Mouse (Mus musculus): ENCODE data around the gene Zfp326. TPM values are rescaled to one million over a fixed set of nuclear protein-coding genes. Genes with fewer than 3 reads are reported as not detected.
"Not testable (repeated sequence)": the region's sequence is repeated elsewhere in the genome, so short reads cannot be mapped to it uniquely, and the experiment has no call there.

Zfp326 gene
- total and polyA plus RNA-seq, 2 experiments from 2014 or later, result 11.4 to 42.3 TPM

DNA sequence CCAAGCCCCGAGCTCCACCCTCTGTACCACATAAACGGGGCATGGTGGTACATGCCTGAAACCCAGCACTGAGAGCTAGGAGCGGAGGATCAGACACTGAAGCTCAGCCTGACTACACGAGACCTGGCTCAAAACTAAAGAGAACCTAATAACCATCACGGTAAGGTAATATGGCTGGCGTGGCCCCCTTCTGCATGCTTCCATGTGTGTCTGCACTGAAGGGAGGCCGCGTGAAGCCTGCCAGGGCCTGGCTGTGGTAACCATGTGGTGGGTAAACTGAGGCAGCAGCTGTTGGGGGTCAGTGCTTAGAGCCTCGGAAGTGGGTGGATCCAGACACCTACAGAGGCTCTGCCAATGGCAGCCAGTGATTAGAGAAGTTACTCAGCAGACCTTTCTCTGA is 23.1 kb upstream of the Zfp326 start:
- Histone ChIP-seq H3K27me3 (ENCODE audit: insufficient read depth, low read length) (no peaks in the 10 kb centered on the region), H3K9ac (replicated peaks; ENCODE audit: low read length) (no peak overlapping the region), H3K36me3 (ENCODE audit: insufficient read depth, low read length) (no peaks in the 10 kb centered on the region), H3K27ac (no peak overlapping the region), H3K4me1 (ENCODE audit: insufficient read depth, low read length) (no peaks in the 10 kb centered on the region), H3K9me3 (ENCODE audit: low read length) (no peaks in the 10 kb centered on the region), H3K4me3 (ENCODE audit: low read length) (no peak overlapping the region), H3K4me2 (ENCODE audit: low read depth, low read length) (no peak overlapping the region)
- TF ChIP-seq CTCF (IDR thresholded peaks at IDR 0.05; ENCODE audit: low read depth), result no peak
- 81% methylated on average over 9 of the region's 9 CpGs for WGBS
- DNase-seq (ENCODE audit: low spot score) (no peak), ATAC-seq (no peak)

DNA sequence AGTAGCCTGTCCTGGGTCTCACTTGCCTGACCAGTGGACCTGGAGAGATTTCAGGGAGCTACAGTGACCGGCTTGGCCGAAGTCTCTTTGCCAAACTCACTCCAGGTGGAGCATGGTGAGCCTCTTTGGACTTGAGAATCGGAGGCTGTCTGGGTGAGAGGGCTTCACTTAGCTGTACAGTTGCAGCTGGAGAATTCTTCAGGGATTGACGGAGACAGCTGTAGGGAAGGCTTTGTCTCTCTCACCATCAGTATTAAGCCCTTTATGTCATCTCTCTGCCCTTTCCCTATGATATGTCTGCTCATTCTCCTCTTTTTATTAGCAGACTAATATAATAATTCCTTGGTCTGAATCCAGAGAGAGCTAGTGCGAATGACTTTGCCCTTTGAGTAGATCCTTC is 18.9 kb upstream of the Zfp326 start:
- WGBS, result 89% methylated on average over 5 of the region's 5 CpGs
- ATAC-seq, result no peak
- no peak for TF ChIP-seq CTCF (IDR thresholded peaks at IDR 0.05; ENCODE audit: low read depth)

DNA sequence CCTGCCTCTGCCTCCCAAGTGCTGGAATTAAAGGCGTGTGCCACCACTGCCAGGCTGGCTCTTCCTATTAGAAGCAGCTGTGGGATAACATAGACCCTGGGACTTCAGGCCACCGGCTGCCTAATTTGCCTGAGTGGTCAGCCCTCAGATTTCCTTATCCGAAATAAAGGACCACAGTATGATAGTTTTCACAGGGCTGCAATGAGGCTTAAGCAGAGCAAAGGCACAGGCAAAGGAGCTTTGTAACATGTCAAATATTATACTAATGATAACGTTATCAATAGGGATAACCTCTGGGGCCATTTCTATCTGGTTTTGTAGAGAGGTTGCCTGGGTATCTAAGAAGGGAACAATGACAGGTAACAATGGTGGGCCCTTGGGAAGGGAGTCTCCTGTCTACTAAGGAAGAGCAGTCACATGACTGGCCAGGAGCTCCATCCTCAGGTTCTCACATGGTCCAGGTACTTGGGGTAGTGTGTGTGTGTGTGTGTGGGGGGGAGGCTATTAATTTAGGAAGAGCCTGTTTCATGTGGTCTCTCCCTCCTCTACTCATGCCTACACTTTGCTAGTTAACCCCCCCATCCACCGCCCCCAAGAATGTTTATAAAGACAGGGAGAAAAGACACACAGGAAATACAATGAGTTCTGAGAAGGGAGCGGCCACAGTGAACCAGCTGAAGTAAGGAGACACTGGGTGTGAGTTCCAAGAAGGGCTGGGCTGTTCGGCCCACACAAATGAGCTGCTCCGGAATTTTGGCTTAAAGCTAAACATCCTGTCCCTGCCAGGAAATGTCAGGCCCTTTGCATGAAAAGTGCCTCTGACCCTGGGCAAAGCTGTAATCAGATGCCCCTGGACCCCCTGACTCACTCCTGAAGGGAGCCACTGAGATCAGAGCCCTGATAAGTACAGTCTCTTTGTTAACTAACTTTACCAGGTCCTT is 17.3 kb upstream of the Zfp326 start:
- WGBS, result 75% methylated on average over 8 of the region's 8 CpGs
- no peaks in the 10 kb centered on the region for H3K4me1 ChIP-seq (ENCODE audit: insufficient read depth, low read length)
- no peak overlapping the region for H3K4me2 ChIP-seq (ENCODE audit: low read depth, low read length)
- H3K27me3 ChIP-seq (ENCODE audit: insufficient read depth, low read length), result no peaks in the 10 kb centered on the region
- no peak for ATAC-seq
- no peak for DNase-seq (ENCODE audit: low spot score)
- no peak overlapping the region for H3K9ac ChIP-seq (replicated peaks; ENCODE audit: low read length)
- H3K4me3 ChIP-seq (ENCODE audit: low read length), result no peak overlapping the region
- TF ChIP-seq CTCF (IDR thresholded peaks at IDR 0.05; ENCODE audit: low read depth), result no peak
- H3K9me3 ChIP-seq (ENCODE audit: low read length), result no peaks in the 10 kb centered on the region
- no peaks in the 10 kb centered on the region for H3K36me3 ChIP-seq (ENCODE audit: insufficient read depth, low read length)
- H3K27ac ChIP-seq, result no peak overlapping the region

More for the DNA sequence above, 18.9 kb upstream of the Zfp326 start:
- Histone ChIP-seq H3K9me3 (ENCODE audit: low read length) (no peaks in the 10 kb centered on the region), H3K4me2 (ENCODE audit: low read depth, low read length) (no peak overlapping the region), H3K4me3 (ENCODE audit: low read length) (no peak overlapping the region), H3K4me1 (ENCODE audit: insufficient read depth, low read length) (no peaks in the 10 kb centered on the region), H3K27me3 (ENCODE audit: insufficient read depth, low read length) (no peaks in the 10 kb centered on the region), H3K27ac (no peak overlapping the region), H3K9ac (replicated peaks; ENCODE audit: low read length) (no peak overlapping the region), H3K36me3 (ENCODE audit: insufficient read depth, low read length) (no peaks in the 10 kb centered on the region)
- no peak for DNase-seq (ENCODE audit: low spot score)

DNA sequence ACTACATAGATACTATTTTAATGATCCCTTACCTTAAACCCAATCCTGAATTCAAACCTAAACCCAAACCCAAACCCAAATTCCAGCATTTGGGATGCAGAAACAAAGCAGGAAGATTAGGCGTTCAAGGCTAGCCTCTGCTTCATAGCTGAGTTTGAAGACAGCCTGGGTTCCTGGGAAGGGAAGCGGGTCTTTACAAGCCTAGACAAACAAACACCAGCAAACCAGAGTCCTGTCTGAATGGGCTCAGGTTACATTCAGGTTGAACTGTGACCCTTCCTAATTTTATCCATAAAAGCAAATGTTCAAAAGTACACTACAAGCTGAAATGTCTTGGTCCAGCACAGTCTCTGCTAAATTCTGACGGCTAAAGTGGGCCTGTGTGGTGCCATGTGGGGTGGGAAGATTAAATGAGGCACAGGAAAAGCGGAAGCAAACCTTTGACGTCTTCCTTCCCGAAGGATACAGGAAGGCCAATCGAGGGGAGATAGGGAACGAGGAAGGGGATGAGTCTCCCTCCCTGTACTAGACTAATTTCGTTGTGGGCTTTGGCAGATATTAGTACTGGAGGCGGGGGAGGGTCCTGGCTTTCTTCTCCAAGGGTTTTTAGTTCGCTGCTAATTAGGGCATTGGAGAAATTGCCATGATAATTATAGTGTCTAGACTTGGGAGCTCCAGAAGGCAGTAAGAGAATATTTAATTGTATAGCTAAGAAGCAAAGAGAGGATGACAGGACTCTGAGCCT is 16.5 kb upstream of the Zfp326 start:
- no peak overlapping the region for H3K4me2 ChIP-seq (ENCODE audit: low read depth, low read length)
- H3K36me3 ChIP-seq (ENCODE audit: insufficient read depth, low read length), result no peaks in the 10 kb centered on the region
- no peak for TF ChIP-seq CTCF (IDR thresholded peaks at IDR 0.05; ENCODE audit: low read depth)
- H3K9me3 ChIP-seq (ENCODE audit: low read length), result no peaks in the 10 kb centered on the region
- no peak for ATAC-seq
- H3K9ac ChIP-seq (replicated peaks; ENCODE audit: low read length), result no peak overlapping the region
- WGBS, result 62% methylated on average over 11 of the region's 11 CpGs
- H3K4me1 ChIP-seq (ENCODE audit: insufficient read depth, low read length), result no peaks in the 10 kb centered on the region
- DNase-seq (ENCODE audit: low spot score), result no peak
- no peak overlapping the region for H3K27ac ChIP-seq
- no peaks in the 10 kb centered on the region for H3K27me3 ChIP-seq (ENCODE audit: insufficient read depth, low read length)
- no peak overlapping the region for H3K4me3 ChIP-seq (ENCODE audit: low read length)

DNA sequence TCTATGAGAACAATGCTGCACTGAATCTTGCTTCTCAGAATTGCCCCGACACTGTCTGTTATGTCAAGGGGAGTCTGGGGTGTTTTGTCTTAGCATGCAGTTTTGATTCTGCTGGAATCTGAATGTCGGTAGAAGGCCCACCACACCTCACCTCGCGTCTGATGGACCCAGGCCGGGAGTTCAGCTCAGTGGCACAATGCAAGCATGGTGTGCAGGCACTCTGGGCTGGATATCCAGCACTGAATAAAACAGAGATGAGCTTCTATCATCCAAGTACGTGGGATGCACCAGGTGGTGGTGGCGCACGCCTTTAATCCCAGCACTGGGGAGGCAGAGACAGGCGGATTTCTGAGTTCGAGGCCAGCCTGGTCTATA is 15.9 kb upstream of the Zfp326 start:
- H3K4me2 ChIP-seq (ENCODE audit: low read depth, low read length), result no peak overlapping the region
- no peaks in the 10 kb centered on the region for H3K9me3 ChIP-seq (ENCODE audit: low read length)
- no peak overlapping the region for H3K9ac ChIP-seq (replicated peaks; ENCODE audit: low read length)
- no peak overlapping the region for H3K27ac ChIP-seq
- ATAC-seq (no peak), DNase-seq (ENCODE audit: low spot score) (no peak)
- 81% methylated on average over 10 of the region's 10 CpGs for WGBS
- no peaks in the 10 kb centered on the region for H3K4me1 ChIP-seq (ENCODE audit: insufficient read depth, low read length)
- TF ChIP-seq CTCF (IDR thresholded peaks at IDR 0.05; ENCODE audit: low read depth), result no peak
- H3K4me3 ChIP-seq (ENCODE audit: low read length), result no peak overlapping the region
- no peaks in the 10 kb centered on the region for H3K27me3 ChIP-seq (ENCODE audit: insufficient read depth, low read length)
- H3K36me3 ChIP-seq (ENCODE audit: insufficient read depth, low read length), result no peaks in the 10 kb centered on the region

DNA sequence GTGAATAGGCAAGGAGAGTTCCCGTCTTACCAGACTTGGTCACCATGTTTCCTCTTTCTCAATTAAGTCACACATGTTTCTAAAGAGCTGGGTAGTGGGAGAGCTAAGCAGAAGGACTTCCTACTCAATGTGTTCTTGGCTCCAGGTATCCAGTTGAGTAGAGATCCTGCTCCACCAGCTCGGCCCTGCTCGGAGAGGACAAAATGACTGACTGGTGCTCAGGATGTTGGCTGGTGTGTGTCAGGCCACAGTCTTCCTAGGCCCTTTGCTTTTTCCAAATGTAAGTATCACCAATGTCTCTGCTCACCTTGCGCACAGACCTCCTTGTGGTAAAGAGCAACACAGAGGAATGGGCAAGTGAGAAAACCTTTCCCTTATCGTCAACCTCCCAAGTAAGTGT is 14.7 kb upstream of the Zfp326 start:
- WGBS, result 94% methylated on average over 5 of the region's 5 CpGs
- Histone ChIP-seq H3K9me3 (ENCODE audit: low read length) (no peaks in the 10 kb centered on the region), H3K4me2 (ENCODE audit: low read depth, low read length) (no peak overlapping the region), H3K9ac (replicated peaks; ENCODE audit: low read length) (no peak overlapping the region), H3K27ac (no peak overlapping the region), H3K36me3 (ENCODE audit: insufficient read depth, low read length) (no peaks in the 10 kb centered on the region), H3K4me3 (ENCODE audit: low read length) (no peak overlapping the region), H3K27me3 (ENCODE audit: insufficient read depth, low read length) (no peaks in the 10 kb centered on the region), H3K4me1 (ENCODE audit: insufficient read depth, low read length) (no peaks in the 10 kb centered on the region)
- no peak for ATAC-seq
- no peak for TF ChIP-seq CTCF (IDR thresholded peaks at IDR 0.05; ENCODE audit: low read depth)
- DNase-seq (ENCODE audit: low spot score), result no peak

DNA sequence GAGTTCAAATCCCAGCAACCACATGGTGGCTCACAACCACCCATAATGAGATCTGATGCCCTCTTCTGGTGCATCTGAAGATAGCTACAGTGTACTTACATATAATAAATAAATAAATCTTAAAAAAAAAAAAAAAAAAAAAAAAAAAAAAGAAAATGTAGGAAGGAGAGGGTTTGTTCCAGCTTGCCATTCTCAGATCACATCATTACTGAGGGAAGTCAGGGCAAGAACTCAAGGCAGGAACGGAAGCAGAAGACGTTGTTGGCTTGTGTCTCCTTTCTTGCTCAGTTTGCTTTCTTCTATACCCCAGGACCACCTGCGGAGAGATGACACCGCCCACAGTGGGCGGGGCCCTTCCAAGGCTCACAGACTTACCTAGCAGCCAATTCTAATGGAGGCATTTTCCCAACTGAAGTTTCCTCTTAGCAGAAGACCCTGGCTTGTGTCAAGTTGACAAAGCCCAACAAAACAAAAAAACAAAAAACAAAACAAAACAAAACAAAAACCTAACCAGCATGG is 11.2 kb upstream of the Zfp326 start:
- 52% methylated on average over 5 of the region's 5 CpGs for WGBS
- ATAC-seq; H3K27me3 ChIP-seq (ENCODE audit: insufficient read depth, low read length); H3K4me3 ChIP-seq (ENCODE audit: low read length); H3K4me1 ChIP-seq (ENCODE audit: insufficient read depth, low read length); H3K9ac ChIP-seq (replicated peaks; ENCODE audit: low read length); H3K9me3 ChIP-seq (ENCODE audit: low read length); H3K27ac ChIP-seq; H3K36me3 ChIP-seq (ENCODE audit: insufficient read depth, low read length); DNase-seq (ENCODE audit: low spot score); H3K4me2 ChIP-seq (ENCODE audit: low read depth, low read length): not testable (repeated sequence)

Measured in hindbrain, postnatal 0 days (tissue).